Mouse (Mus musculus) brain, embryonic 14.5 days (tissue): ENCODE measurements around the gene Blmh.

Source experiments
- CTCF ChIP-seq: fragments of 200-500 bp; IDR thresholded peaks from 2 replicates; pipeline ENCODE4 v1.5.1; 2012; ENCODE audit warnings: inconsistent platforms, mild to moderate bottlenecking, moderate library complexity, borderline replicate concordance; ENCODE audit not compliant: insufficient read depth, insufficient read length; ENCODE audit errors: extremely low read depth
- POLR2A ChIP-seq: fragments of 200-500 bp; IDR thresholded peaks from 2 replicates; pipeline ENCODE4 v1.6.1; 2012; ENCODE audit warnings: mild to moderate bottlenecking, inconsistent platforms, borderline replicate concordance; ENCODE audit not compliant: poor library complexity, insufficient read depth, insufficient read length, severe bottlenecking; ENCODE audit errors: extremely low read depth

- TF ChIP-seq POLR2A (no peak), CTCF (no peak)
Measured at GRCm38 (mm10) chr11:77021749-77022396, 97.3 kb downstream of the Blmh start.
